Mouse (Mus musculus) G1E (cell line): ENCODE measurements around the gene Olfr1494.

Experiments
- CTCF ChIP-seq: IDR thresholded peaks from 2 replicates; pipeline ENCODE4 v1.5.1; 2012; ENCODE audit warnings: low read depth, low read length, inconsistent platforms, mixed read lengths
- POLR2AphosphoS5 ChIP-seq: IDR thresholded peaks from 2 replicates; pipeline ENCODE4 v1.6.1; 2012; ENCODE audit warnings: low read depth, low read length, inconsistent platforms; ENCODE audit not compliant: insufficient replicate concordance

DNA sequence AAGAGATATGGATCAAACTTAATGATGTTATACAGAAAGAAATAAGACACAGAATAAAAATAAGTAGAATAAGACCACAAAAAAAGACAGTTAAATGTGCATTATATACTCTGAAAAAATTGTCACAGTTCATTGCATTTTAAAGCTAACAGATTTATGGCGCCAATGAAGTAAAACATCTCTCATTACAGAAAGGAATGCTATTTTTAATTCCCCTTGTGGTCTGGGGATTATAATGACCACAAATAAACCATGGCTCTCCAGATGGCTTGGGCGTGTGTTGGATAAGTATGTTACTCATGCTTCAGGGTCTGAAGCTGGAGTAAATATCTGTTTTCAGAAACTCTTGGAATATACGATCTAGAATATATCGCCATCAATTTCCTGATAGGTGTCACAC, at the start of gene Olfr1494:
- TF ChIP-seq CTCF (no peak), POLR2AphosphoS5 (no peak)
